Mouse (Mus musculus): ENCODE data around the gene Ano6.

GRCm38 (mm10) chr15:95956692-95957091 is 166.0 kb downstream of the Ano6 start:
- TF ChIP-seq CTCF (IDR thresholded peaks at IDR 0.05) (no peak), EP300 (IDR thresholded peaks at IDR 0.05) (no peak)
